Mouse (Mus musculus) bone marrow macrophage, adult 2 months (primary cell): ENCODE data around the gene Plk3. TPM values are rescaled to one million over a fixed set of nuclear protein-coding genes. Genes with fewer than 3 reads are reported as not detected.

Experiments used
- H3K27ac ChIP-seq: 2 replicates; pipeline ENCODE4 v1.5.1; 2012; ENCODE audit warnings: low read depth, low read length; ENCODE audit not compliant: insufficient read depth
- H3K4me1 ChIP-seq: 2 replicates; pipeline ENCODE4 v1.6.1; 2012; ENCODE audit warnings: low read length; ENCODE audit not compliant: control insufficient read depth, insufficient read depth
- H3K4me3 ChIP-seq: 2 replicates; pipeline ENCODE4 v1.5.1; 2012; ENCODE audit warnings: mild to moderate bottlenecking, low read length, moderate library complexity; ENCODE audit not compliant: insufficient read depth
- CTCF ChIP-seq: IDR thresholded peaks from 2 replicates; pipeline ENCODE4 v1.5.1; 2012; ENCODE audit warnings: low read depth, mild to moderate bottlenecking, low read length, moderate library complexity
- POLR2A ChIP-seq: IDR thresholded peaks from 2 replicates; pipeline ENCODE4 v1.6.1; 2012; ENCODE audit warnings: mild to moderate bottlenecking, low read depth, low read length, borderline replicate concordance
- polyA plus RNA-seq: library from polyadenylated mRNA; stranded (reverse); fragments of >200 nt; gene quantifications from 2 replicates; pipeline ENCODE4 v1.2.4, GENCODE M21; 2012; ENCODE audit not compliant: missing spikeins, insufficient read depth, insufficient read length

Gene Plk3
- polyA plus RNA-seq, 1 experiment = 2.9 TPM

- peak overlapping the region; percentile 69 for H3K27ac ChIP-seq
- TF ChIP-seq CTCF = no peak
- no peak for TF ChIP-seq POLR2A
- H3K4me1 ChIP-seq = peaks cover 33% of the 10 kb centered on the region
- H3K4me3 ChIP-seq = peak overlapping the region; percentile 59
Observed at GRCm38 (mm10) chr4:117120052-117120444, 13.7 kb downstream of the Plk3 start.

- Histone ChIP-seq H3K4me1 (peaks cover 33% of the 10 kb centered on the region), H3K4me3 (peak overlapping the region; percentile 59), H3K27ac (no peak overlapping the region)
- TF ChIP-seq POLR2A = no peak
- TF ChIP-seq CTCF = no peak
Observed at GRCm38 (mm10) chr4:117119636-117120035, 14.1 kb downstream of the Plk3 start.

- H3K4me3 ChIP-seq = no peak overlapping the region
- peaks cover 22% of the 10 kb centered on the region for H3K4me1 ChIP-seq
- H3K27ac ChIP-seq = no peak overlapping the region
- TF ChIP-seq POLR2A (no peak), CTCF (no peak)
Observed at GRCm38 (mm10) chr4:117117931-117118330, 15.8 kb downstream of the Plk3 start.

GRCm38 (mm10) chr4:117115592-117115991 lies 18.2 kb downstream of the Plk3 start:
- TF ChIP-seq POLR2A (no peak), CTCF (no peak)
- no peak overlapping the region for H3K4me3 ChIP-seq
- peaks cover 9% of the 10 kb centered on the region for H3K4me1 ChIP-seq
- H3K27ac ChIP-seq = no peak overlapping the region

- no peak for TF ChIP-seq CTCF
- TF ChIP-seq POLR2A = no peak
- peaks cover 3% of the 10 kb centered on the region; the same call in 1 of the 2 replicates for H3K4me1 ChIP-seq
- H3K4me3 ChIP-seq = no peak overlapping the region
- no peak overlapping the region for H3K27ac ChIP-seq
Observed at GRCm38 (mm10) chr4:117113237-117113636, 20.5 kb downstream of the Plk3 start.

- no peak for TF ChIP-seq POLR2A
- no peak for TF ChIP-seq CTCF
- Histone ChIP-seq H3K27ac (no peak overlapping the region), H3K4me3 (no peak overlapping the region), H3K4me1 (no peaks in the 10 kb centered on the region)
Observed at GRCm38 (mm10) chr4:117110985-117111384, 22.8 kb downstream of the Plk3 start.

GRCm38 (mm10) chr4:117110249-117110648 lies 23.5 kb downstream of the Plk3 start:
- no peak overlapping the region for H3K27ac ChIP-seq
- no peak for TF ChIP-seq CTCF
- no peak for TF ChIP-seq POLR2A
- H3K4me1 ChIP-seq = no peaks in the 10 kb centered on the region
- H3K4me3 ChIP-seq = no peak overlapping the region

- no peaks in the 10 kb centered on the region for H3K4me1 ChIP-seq
- no peak overlapping the region for H3K4me3 ChIP-seq
- H3K27ac ChIP-seq = no peak overlapping the region
- no peak for TF ChIP-seq CTCF
- TF ChIP-seq POLR2A = no peak
Observed at GRCm38 (mm10) chr4:117109330-117109729, 24.4 kb downstream of the Plk3 start.

- TF ChIP-seq CTCF = no peak
- no peak for TF ChIP-seq POLR2A
- no peak overlapping the region for H3K4me3 ChIP-seq
Observed at GRCm38 (mm10) chr4:117108524-117108849, 25.3 kb downstream of the Plk3 start.

GRCm38 (mm10) chr4:117107813-117108523 lies 25.8 kb downstream of the Plk3 start:
- Histone ChIP-seq H3K4me3 (no peak overlapping the region), H3K27ac (no peak overlapping the region), H3K4me1 (no peaks in the 10 kb centered on the region)
- no peak for TF ChIP-seq CTCF
- TF ChIP-seq POLR2A = no peak

More at GRCm38 (mm10) chr4:117108524-117108849, 25.3 kb downstream of the Plk3 start:
- Histone ChIP-seq H3K27ac (no peak overlapping the region), H3K4me1 (no peaks in the 10 kb centered on the region)

- Histone ChIP-seq H3K27ac (no peak overlapping the region), H3K4me3 (no peak overlapping the region), H3K4me1 (peaks cover 4% of the 10 kb centered on the region; the same call in 1 of the 2 replicates)
- TF ChIP-seq CTCF (no peak), POLR2A (no peak)
Observed at GRCm38 (mm10) chr4:117105127-117105526, 28.6 kb downstream of the Plk3 start.
